Mouse (Mus musculus): Measurements from ENCODE around the gene Grap. TPM values are rescaled to one million over a fixed set of nuclear protein-coding genes. Genes with fewer than 3 reads are reported as not detected.
A peak's percentile ranks its signal among the peaks of the same experiment; 100 is the strongest.
"Not testable (repeated sequence)": the region's sequence is repeated elsewhere in the genome, so short reads cannot be mapped to it uniquely, and the experiment has no call there.

Gene Grap
- total RNA-seq, 2 experiments from 2014 or later: 7.9 to 8.9 TPM

DNA sequence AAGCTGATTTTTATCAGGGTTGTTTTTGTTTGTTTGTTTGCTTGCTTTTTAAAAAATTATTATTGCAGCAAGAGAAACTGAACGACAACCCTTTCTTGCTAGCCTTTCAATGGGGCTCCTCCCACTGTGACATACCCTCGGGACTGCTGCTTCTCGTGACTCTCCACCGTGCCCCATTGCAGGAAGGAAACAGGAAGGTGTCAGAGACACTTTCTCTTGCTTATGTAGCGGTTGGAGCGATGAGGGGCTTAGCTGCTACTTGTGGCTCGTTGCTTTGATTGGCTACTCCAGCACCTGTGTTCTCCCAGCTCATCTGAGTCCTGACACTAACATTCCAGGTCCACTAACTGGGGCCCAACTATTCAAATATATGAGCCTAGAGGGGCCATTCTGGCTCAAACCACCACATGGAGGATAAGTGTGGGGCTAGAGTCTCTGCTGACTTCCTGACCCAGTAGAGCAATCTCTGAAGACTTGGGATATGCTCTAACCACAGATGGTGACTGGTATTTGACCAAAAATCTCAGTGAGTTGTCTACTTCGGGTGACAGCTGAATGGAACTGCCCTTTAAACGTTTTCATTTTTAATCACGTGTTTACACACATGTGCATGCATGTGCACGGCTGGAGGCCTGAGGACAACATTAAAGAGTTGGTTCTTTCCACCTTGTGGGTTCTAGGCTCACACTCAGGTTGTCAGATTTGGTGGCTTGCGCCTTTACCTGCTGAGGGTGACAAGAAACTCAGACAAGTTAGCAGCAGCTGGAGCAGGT, 14.1 kb upstream of the Grap start:
- no peak for DNase-seq

DNA sequence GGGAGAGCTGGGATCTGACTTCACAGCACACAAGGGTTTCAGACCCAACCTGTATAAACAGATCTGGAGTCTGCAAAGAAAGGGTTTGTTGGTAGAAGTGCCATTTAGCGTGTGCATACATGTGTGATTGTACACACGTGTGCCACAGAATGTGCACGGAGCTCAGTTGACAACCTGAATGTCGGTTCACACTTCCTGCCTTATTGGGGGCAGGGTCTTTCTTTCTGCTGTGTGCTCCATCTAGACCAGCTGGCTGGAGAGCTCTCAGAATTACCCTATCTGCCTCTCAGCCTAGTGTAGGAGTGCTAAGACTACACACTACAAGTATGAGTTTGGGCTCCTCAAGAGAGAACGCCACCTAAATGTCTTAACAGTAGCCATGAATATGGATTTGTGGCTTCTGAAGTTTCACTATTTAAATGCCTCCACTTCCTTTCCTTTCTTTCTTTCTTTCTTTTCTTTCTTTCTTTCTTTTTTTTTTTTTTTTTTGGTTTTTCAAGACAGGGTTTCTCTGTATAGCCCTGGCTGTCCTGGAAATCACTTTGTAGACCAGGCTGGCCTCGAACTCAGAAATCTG, 13.4 kb upstream of the Grap start:
- no peak for DNase-seq

DNA sequence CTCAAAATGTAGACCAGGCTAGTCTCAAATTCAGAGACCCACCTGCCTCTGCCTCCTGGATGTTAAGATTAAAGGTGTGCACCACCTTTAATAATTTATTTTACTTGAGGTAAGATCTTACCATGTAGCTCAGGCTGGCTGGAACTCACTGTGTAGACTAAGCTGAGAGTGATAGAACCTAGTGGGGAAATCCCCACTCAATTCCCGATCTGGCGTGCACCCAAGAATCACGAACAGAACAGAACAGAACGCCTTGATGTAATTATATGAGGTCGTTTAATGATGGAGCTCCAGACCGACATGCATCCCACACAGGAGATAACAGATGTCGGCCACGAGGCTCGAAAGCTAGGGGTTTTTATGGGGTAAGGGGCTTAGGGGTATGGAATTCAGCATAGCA, 12.5 kb upstream of the Grap start:
- DNase-seq: not testable (repeated sequence)

DNA sequence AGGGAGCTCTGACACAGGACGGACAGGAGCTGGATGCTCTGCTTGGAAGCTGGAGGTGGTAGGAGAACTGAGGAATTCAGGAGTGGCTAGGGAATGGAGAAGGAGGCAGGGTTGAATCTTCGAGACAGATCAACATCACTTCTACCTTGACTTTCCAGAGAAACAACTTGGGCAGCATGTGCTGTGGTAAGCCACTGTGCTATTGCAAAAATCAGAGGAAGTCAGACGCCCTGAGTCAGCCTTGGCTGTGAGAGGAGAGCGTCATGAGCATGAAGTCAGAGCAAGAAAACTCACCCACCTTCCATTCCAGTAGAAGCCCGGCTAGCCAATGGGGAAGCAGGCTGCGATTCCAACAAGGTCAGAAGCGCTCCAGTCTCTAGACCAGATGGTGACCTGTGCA, 11.0 kb upstream of the Grap start:
- DNase-seq: peak in 1 of 2 experiments; percentile 11

DNA sequence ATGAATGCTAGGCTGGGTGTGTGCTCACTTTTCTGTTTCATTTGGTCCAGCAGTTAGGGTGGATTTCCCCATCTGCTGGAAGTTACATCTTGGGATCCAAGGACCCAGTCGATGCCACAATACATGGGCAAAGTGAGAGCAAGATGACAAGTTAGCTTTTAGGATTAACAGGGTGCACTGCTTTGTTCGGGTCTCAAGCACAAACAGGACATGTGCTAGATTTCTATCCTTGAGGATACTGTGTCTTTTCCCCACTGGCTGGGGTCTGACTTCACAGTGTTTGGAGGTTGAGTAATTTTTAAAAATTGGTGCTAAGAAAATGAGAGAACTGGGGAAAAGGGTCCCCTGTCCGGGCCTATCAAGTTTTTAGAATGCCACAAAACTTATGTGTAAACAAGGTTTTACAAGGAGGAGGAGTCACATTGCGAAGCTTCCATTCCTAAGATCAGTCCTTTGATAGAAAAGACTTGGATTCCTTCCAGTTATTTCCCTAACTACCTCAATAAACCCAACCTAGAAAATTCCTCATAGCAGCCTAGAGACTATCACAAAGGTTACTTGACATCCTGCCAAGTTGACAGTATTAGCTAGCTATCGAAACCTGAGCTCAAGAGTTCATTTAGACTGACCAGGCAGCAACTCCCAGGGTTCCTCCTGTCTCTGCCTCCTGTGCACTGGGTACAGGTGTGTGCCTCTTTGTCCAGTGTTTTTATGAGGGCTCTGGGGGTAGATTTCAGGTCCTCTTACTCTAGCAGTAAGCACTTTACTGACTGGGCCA, 9.7 kb upstream of the Grap start:
- DNase-seq: no peak

DNA sequence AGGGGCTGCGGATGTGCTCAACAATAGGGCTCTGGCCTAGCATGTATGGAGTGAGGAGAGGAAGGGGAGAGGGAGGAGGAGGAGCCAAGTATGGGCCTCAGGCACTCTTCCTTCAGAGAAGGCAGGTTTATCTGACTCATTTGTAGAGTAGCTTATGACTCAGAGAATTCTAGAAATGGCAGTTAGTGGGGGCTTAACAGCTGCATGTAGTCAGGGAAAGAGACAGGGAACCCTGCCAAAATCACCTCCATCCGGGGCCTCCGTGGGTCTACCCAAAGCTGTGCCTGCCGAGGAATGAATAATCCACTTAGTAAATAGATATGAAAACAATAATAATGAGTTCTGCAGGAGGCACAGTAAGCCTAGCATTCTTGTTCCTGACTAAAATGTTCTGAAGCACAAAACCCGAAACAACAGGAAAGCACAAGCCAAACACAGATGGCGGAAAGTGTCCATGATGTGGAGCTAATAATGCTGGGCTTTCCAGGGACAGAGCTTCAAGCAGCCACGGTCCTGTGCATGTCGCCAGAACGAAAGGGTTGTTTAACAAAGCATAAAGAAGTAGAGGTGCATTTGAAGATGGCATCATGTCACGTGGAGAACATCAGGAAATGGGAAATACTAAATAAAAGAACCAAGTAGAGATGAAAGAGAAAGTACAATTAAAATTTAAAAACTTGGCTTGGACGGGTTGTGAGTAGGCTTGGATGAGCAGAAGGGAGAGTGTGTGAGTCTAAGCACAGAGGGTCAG, 8.3 kb upstream of the Grap start:
- peak in 1 of 2 experiments; percentile 8 for DNase-seq

DNA sequence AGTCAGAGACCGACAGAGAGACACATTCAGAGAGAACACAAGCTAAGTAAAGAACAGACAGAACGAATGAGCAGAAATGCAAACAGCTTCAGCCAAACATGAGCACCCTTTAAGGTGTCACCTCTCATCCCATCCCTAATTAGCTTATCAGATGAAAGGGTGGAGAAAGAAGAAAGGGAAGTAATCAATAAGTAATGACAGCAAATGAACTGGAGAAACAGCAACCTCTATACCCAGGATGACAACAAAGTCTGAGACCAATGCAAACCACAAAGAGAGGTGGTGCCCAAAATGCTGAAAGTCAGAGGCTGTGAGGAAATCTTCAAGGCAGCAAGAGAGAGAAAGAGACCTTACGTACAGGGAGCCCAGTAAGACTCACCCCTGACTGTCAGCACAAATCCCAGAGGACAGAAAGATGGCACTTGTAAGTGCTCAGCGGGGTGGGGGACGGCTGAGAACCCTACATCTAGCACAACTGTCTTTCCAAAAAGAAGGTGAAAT, 7.7 kb upstream of the Grap start:
- DNase-seq: no peak

DNA sequence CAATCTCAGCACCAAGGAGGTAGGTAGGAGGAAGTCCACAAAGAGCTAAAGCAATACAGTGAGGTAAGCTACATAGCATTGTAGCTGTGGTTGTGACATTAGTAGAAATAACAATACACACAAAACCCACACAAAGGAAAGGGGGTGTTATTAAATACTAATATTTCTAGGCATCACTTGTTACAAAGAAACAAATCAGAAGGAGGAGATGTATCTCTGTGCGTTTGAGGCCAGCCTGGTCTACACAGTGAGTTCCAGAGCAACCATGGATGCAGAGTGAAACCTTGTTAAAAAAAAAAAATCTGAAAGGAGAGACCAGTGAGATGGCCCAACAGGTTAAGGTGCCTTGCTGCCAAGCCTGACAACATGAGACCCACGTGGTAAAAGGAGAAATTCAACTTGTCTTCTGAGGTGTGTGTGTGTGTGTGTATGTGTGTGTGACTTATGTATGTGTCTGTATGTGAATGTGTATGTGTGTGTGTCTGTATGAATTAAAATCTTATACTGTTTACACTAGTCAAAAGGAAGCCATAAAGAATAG, 6.5 kb upstream of the Grap start:
- DNase-seq: no peak

DNA sequence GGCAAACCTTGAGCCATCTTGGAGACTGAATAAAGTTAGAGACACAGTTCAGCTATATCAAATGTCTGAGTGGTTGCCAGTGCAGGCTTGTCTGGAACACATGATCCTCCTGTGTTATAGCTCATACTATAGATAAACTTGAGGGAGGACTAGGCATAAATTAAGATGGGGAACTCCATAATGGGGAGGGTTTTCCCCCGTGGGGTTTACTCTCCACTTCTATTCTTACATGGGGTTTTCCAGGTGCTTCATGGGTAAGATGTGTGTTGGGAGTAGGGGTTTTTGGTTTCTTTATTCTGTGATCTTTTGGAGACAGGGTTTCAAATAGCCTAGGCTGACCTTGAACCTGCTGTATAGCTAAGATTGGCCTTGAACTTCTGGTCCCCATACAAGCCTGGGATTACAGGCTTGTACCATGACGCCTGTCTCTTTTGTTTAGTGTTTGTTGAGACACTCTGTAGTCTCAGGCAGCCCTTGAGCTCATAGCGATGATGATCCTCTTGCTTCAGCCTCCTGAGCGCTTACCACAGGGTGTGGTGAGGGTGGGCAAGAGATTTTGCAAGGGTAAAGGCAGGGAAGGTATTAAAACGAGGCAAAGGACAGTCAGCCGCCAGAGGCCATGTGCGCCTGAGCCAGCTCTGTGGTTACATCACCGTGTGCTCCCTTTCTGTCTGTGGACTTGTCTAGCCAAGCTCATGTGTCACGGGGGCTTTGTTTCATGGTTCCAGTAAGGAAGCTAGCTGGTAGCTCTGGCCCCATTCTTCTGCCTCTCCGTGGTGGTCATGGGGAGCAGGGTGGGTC, 5.8 kb upstream of the Grap start:
- peak in 1 of 2 experiments; percentile 20 for DNase-seq

DNA sequence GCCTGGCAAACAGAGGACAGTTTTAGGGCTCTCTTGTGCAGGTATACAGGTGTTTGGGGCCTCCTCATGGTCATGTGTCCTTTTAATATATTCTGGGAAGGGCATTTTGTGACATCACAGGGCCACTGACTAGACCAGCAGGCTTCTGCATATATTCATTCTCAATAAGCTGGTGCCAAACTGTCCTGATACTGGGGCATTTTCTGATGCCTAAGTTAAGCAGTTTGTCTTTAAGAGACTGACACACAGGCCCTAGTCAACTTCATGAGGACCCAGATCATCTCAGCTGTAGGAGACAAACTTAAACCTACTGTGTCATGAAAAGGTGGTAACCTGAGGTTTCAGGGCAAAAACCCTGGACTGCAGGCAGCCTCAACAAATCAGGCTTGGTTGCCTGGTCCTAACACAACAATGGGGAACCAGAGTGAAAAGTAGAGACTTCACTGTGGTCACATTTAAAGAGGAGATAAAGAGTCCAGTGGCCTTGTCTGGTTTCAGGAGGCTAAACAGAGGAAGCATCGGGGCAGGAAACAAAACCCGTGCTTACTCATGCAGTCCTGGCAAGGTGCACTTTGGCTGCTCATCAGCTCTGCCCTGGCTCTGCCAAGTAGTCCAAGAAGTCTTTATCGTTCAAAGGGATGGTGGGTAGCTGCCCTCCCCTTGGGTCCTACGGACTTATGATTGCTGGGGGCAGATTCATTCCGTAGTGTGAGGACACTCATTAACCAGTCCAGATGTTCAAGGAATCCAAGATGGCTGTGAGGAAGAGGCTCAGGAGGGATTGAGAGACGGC, 4.9 kb upstream of the Grap start:
- DNase-seq: peak; percentile 37 to 59

DNA sequence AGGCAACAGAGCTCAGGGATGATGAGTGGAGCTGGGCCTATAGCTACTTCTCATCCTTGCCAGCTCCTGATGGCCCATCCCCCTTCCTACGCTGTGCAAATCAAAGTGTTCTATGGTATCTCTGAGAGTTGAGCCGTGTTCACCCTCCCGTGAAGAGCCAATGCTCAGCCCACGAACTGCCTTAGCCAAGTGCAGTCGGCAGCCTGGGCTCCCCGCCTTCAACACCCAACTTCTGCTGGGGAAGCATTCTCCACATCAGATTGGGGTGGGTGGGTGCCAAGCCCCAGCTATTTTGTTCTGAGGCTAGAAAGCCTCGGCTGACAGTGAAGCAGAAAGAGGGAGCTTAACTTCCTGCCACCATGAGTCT, 4.3 kb upstream of the Grap start:
- no peak for DNase-seq

DNA sequence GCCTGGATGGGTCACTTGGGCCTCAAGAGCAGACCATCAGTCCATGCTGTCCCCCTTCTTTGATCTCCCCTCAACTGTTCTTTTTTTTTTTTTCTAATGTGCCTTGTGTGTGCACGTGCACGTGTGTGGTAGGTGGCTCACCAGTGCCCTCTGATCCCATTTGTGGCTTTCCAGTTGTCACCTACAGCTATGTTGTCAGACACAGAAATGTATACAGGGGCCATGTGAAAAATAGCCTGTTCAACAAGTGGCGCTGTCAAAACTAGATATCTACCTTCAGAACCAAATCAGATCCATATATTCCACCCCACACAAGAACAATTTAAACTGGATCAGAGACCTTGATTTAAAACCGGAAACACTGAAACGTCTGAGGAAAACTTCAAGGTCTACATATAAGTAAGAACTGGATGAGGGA, 3.9 kb upstream of the Grap start:
- no peak for DNase-seq

DNA sequence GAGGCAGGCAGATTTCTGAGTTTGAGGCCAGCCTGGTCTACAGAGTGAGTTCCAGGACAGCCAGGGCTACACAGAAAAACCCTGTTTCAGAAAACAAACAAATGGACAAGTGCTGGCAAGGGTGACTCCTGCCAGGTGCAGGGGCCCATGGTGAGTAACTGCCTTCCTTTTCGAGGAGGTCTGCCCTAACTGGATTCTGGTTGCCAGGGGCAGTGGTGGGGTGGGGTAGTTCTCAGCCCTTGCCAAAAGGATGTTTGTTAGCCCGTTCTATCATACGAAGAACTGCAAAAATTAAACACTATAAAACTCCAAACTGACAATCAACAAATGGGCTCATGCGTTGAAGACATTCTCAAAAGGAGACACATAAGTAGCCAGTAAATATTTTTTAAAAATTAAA, 3.4 kb upstream of the Grap start:
- no peak for DNase-seq

DNA sequence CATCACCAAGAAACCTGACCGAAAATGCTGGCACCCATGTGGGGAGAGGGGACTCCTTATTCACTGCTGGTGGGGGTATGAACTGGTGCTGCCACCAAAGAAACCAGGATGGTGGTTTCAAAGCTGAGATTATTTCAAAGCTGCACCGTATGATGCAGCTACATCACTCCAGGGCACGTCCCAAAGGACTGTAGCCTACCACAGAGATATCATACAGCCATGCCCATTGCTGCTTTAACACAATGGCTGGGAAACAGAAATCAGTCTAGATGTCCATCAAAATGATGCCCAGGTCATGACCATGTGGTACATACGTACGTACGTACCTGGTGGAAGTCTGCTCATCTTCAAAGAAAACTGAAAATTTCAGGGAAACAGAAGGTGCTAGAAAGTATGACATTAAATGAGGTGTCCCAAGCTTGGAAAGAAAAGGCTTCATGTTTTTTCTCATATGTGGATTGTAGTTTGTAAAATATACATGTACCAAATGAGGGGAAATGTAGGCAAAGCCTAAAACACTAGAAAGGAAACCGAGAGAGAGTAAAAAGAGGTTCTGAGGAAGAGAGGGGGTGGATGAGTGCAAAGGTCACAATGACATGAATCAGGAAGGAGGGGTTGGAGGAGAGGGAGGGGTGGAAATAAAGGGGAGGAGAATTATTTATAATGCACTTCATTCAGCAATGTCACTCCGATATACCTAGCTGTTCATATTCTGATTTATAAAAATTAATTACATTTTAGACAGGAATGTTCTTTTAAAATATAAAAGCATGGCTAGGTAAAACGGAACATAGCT, 2.4 kb upstream of the Grap start:
- no peak for DNase-seq

DNA sequence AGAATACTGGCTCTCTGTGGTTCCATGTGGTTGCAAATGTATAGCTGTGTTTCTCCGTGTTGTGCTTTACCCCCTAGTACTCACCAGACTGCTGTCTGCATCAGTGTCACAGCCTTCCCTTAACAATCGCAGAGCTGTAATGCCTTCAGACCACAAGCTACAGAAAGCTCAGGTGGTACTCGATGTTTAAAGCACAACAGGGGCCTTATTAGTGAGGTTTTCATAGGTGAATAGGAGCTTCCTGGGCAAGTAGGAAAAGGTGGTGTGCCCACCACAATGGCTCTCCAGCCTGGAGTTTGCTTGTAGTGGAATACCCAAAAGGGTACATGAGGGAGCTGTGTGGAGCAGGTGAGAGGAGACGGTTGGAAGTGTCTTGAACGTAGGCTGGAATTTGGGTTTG, 849 bp upstream of the Grap start:
- DNase-seq: no peak

DNA sequence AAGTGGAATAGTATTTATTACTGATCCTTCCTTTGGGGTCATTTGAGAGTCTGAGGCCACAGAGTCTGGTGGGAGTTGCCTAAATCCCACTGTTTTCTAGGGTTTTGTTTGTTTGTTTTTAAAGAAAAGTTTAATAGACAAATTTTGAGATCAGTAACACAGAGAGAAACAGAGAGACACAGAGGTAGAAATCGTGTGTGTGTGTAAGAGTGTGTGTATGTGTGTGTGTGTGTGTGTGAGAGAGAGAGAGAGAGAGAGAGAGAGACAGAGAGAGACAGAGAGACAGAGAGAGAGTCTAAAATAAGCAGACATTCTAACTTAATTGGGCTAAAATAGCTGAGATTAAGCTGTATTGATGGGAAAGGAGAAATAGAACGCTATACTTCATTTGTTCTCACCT, 503 bp downstream of the Grap start:
- DNase-seq: no peak

DNA sequence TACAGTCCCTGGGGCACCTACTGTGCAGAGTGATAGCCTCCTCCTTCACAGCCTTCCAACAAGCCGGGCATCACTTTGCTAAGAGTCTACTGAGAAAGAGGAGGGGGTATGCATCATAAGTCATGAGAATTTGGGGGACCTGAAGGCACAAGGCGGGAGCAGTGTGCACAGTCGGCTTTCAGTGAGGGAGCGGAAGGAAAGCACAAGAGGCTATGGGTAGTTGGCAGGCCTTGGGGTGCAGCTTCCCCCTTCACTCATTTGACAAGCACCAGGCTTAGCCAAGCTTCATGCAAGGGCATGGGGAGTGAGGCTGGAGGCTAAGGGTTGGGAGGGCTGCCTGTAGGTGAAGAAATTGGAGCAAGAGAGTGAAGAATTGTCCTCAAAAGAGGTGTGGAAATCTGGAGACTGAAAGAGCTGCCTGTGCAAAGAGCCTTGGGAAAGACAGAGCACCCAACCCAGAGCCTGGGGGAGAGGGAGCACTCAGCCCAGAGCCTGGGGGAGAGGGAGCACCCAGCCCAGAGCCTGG, 1.8 kb downstream of the Grap start:
- no peak for DNase-seq

DNA sequence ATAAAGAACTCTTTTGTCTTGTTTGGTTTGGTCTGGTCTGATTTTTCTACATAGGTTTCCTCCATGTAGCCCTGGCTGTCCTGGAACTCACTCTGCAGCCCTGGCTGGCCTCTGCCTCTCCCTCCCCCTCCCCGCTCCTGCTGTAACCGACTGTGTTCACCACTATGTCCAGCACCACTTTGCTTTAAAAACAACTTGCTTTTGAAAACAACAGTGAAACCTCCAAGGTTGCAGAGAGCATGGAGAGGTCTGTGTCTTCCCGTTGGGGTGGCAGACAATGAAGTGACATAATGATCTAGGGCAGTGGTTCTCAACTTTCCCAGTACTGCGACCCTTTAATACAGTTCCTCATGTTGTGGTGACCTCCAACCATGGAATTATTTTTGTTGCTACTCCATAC, 2.6 kb downstream of the Grap start:
- DNase-seq: no peak

DNA sequence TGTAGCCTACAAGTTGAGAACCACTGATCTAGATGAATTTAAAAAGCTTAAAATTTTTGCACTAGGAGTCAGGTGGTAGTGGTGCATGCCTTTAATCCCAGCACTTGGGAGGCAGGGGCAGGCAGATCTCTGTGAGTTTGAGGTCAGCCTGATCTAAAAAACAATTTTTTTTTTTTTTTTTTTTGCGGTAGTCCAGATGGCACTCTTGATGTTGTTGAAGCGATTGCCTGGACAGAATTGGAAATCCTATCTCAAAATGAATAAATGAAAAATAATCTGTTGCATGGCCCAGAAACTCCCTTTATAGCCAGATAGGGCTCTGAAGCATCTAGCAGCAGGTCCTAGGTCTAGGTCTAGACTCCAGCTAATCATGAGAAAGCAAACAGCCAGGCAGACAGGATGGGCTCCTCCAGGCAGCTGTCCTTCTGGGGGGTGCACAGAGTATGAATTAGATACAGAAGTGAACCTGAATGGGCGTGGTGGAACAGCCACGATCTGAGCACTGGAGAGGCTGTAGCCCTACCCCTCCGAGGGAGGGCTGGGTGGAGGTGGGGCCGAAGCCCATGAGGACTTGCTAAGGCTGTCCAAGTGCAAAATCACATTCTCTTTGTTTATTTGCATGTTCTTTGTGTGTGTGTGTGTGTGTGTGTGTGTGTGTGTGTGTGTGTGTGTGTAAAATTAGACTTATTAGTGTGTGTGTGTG, 3.2 kb downstream of the Grap start:
- DNase-seq: no peak

Measured in adrenal gland, postnatal 36 days (tissue).